Mouse (Mus musculus): ENCODE measurements at regions not wholly inside any gene's neighbourhood (a gene's known extent, or its start where the extent isn't known, plus 50 kb on each side); places are given as distances from the start of the nearest gene placed in this dataset.

DNA sequence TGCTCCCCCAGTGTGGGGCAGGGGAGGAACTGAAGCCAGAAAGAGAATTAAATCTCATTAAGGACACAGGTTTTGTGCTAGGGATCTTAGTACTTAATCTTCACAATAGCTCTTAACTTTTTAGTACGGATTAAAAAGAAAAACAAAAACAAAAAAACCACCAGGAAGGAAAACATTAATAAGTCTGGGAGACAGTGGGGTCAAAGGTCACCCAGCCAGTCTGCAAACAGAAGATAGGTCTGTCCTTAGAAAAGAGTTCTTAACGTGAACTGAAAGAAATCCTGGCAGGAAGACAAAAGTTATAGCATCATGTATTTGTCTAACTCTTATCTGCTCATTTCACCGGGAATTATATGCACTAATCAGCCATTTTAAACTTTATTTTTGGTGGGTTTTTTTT is 158.8 kb upstream of the Ell2 start:
- 41% methylated on average over 3 of the region's 3 CpGs for WGBS (ENCODE audit: insufficient replicate concordance)
- H3K9me3 ChIP-seq (replicated peaks; ENCODE audit: control insufficient read depth, low read length), result no peaks in the 10 kb centered on the region

GRCm38 (mm10) chr13:75578971-75579370 is 127.6 kb upstream of the Ell2 start:
- H3K27me3 ChIP-seq (ENCODE audit: control insufficient read depth, insufficient read depth, low read length), result no peaks in the 10 kb centered on the region
- WGBS (ENCODE audit: insufficient replicate concordance), result 72% methylated on average over 1 of the region's 1 CpGs

More for the DNA sequence above, 158.8 kb upstream of the Ell2 start:
- ATAC-seq (replicated peaks; ENCODE audit: insufficient number of reproducible peaks, low FRiP score, low TSS enrichment), result no peak
- Histone ChIP-seq H3K9ac (ENCODE audit: low read depth, low read length) (no peak overlapping the region), H3K27me3 (ENCODE audit: control insufficient read depth, insufficient read depth, low read length) (no peaks in the 10 kb centered on the region), H3K4me3 (ENCODE audit: low read depth, low read length) (no peak overlapping the region), H3K4me1 (ENCODE audit: control insufficient read depth, insufficient read depth, low read length) (no peaks in the 10 kb centered on the region), H3K27ac (ENCODE audit: low read depth, low read length) (no peak overlapping the region), H3K36me3 (ENCODE audit: control insufficient read depth, insufficient read depth, low read length) (no peaks in the 10 kb centered on the region), H3K4me2 (no peak overlapping the region)

GRCm38 (mm10) chr13:75590836-75591235 is 115.7 kb upstream of the Ell2 start:
- Histone ChIP-seq H3K27ac (ENCODE audit: low read depth, low read length) (no peak overlapping the region), H3K4me3 (ENCODE audit: low read depth, low read length) (no peak overlapping the region), H3K36me3 (ENCODE audit: control insufficient read depth, insufficient read depth, low read length) (no peaks in the 10 kb centered on the region), H3K4me2 (no peak overlapping the region), H3K9me3 (replicated peaks; ENCODE audit: control insufficient read depth, low read length) (no peaks in the 10 kb centered on the region), H3K27me3 (ENCODE audit: control insufficient read depth, insufficient read depth, low read length) (no peaks in the 10 kb centered on the region), H3K4me1 (ENCODE audit: control insufficient read depth, insufficient read depth, low read length) (no peaks in the 10 kb centered on the region), H3K9ac (ENCODE audit: low read depth, low read length) (no peak overlapping the region)
- 73% methylated on average over 2 of the region's 2 CpGs for WGBS (ENCODE audit: insufficient replicate concordance)
- no peak for ATAC-seq (replicated peaks; ENCODE audit: insufficient number of reproducible peaks, low FRiP score, low TSS enrichment)

More at GRCm38 (mm10) chr13:75578971-75579370, 127.6 kb upstream of the Ell2 start:
- Histone ChIP-seq H3K4me2 (no peak overlapping the region), H3K9me3 (replicated peaks; ENCODE audit: control insufficient read depth, low read length) (no peaks in the 10 kb centered on the region), H3K27ac (ENCODE audit: low read depth, low read length) (no peak overlapping the region), H3K9ac (ENCODE audit: low read depth, low read length) (no peak overlapping the region), H3K4me1 (ENCODE audit: control insufficient read depth, insufficient read depth, low read length) (no peaks in the 10 kb centered on the region), H3K36me3 (ENCODE audit: control insufficient read depth, insufficient read depth, low read length) (no peaks in the 10 kb centered on the region), H3K4me3 (ENCODE audit: low read depth, low read length) (no peak overlapping the region)
- no peak for ATAC-seq (replicated peaks; ENCODE audit: insufficient number of reproducible peaks, low FRiP score, low TSS enrichment)

DNA sequence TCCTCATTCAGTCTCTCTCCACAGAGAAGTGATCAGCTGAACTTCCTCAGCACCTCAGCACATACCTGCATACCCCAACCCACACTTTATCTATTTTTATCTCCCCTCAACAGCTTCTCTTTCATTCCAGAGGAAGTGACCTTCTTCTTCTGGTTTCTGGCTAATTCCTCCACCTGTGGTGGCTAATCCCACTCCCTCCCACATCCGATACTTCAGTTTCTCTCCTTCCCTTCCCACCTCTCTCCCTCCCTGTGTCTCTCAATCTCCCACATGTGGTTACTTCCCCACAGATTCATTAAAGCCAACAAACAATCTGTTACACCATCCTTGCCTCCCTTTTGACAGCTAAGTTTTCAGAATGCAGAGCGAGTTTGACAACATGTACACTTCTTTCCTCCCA is 109.7 kb upstream of the Ell2 start:
- no peaks in the 10 kb centered on the region for H3K9me3 ChIP-seq (replicated peaks; ENCODE audit: control insufficient read depth, low read length)
- H3K4me2 ChIP-seq, result no peak overlapping the region
- ATAC-seq (replicated peaks; ENCODE audit: insufficient number of reproducible peaks, low FRiP score, low TSS enrichment), result no peak
- H3K9ac ChIP-seq (ENCODE audit: low read depth, low read length), result no peak overlapping the region
- no peak overlapping the region for H3K4me3 ChIP-seq (ENCODE audit: low read depth, low read length)
- no peaks in the 10 kb centered on the region for H3K27me3 ChIP-seq (ENCODE audit: control insufficient read depth, insufficient read depth, low read length)
- H3K27ac ChIP-seq (ENCODE audit: low read depth, low read length), result no peak overlapping the region
- H3K4me1 ChIP-seq (ENCODE audit: control insufficient read depth, insufficient read depth, low read length), result no peaks in the 10 kb centered on the region
- WGBS (ENCODE audit: insufficient replicate concordance), result 79% methylated on average over 2 of the region's 2 CpGs
- no peaks in the 10 kb centered on the region for H3K36me3 ChIP-seq (ENCODE audit: control insufficient read depth, insufficient read depth, low read length)

GRCm38 (mm10) chr13:75598186-75598585 is 108.4 kb upstream of the Ell2 start:
- no peak overlapping the region for H3K9ac ChIP-seq (ENCODE audit: low read depth, low read length)
- H3K36me3 ChIP-seq (ENCODE audit: control insufficient read depth, insufficient read depth, low read length), result no peaks in the 10 kb centered on the region
- H3K4me1 ChIP-seq (ENCODE audit: control insufficient read depth, insufficient read depth, low read length), result no peaks in the 10 kb centered on the region
- H3K27me3 ChIP-seq (ENCODE audit: control insufficient read depth, insufficient read depth, low read length), result no peaks in the 10 kb centered on the region
- no peak overlapping the region for H3K4me3 ChIP-seq (ENCODE audit: low read depth, low read length)
- ATAC-seq (replicated peaks; ENCODE audit: insufficient number of reproducible peaks, low FRiP score, low TSS enrichment), result no peak
- H3K4me2 ChIP-seq, result no peak overlapping the region
- H3K27ac ChIP-seq (ENCODE audit: low read depth, low read length), result no peak overlapping the region
- no peaks in the 10 kb centered on the region for H3K9me3 ChIP-seq (replicated peaks; ENCODE audit: control insufficient read depth, low read length)

GRCm38 (mm10) chr13:75598675-75599074 is 107.9 kb upstream of the Ell2 start:
- H3K9me3 ChIP-seq (replicated peaks; ENCODE audit: control insufficient read depth, low read length), result no peaks in the 10 kb centered on the region
- H3K36me3 ChIP-seq (ENCODE audit: control insufficient read depth, insufficient read depth, low read length), result no peaks in the 10 kb centered on the region
- no peaks in the 10 kb centered on the region for H3K4me1 ChIP-seq (ENCODE audit: control insufficient read depth, insufficient read depth, low read length)
- no peak overlapping the region for H3K4me3 ChIP-seq (ENCODE audit: low read depth, low read length)
- no peak overlapping the region for H3K9ac ChIP-seq (ENCODE audit: low read depth, low read length)
- no peaks in the 10 kb centered on the region for H3K27me3 ChIP-seq (ENCODE audit: control insufficient read depth, insufficient read depth, low read length)
- no peak for ATAC-seq (replicated peaks; ENCODE audit: insufficient number of reproducible peaks, low FRiP score, low TSS enrichment)
- H3K27ac ChIP-seq (ENCODE audit: low read depth, low read length), result no peak overlapping the region
- H3K4me2 ChIP-seq, result no peak overlapping the region
- WGBS (ENCODE audit: insufficient replicate concordance), result 80% methylated on average over 1 of the region's 1 CpGs

GRCm38 (mm10) chr13:75623229-75623628 is 83.3 kb upstream of the Ell2 start:
- no peaks in the 10 kb centered on the region for H3K9me3 ChIP-seq (replicated peaks; ENCODE audit: control insufficient read depth, low read length)
- ATAC-seq (replicated peaks; ENCODE audit: insufficient number of reproducible peaks, low FRiP score, low TSS enrichment), result no peak
- H3K27ac ChIP-seq (ENCODE audit: low read depth, low read length), result no peak overlapping the region
- H3K27me3 ChIP-seq (ENCODE audit: control insufficient read depth, insufficient read depth, low read length), result no peaks in the 10 kb centered on the region
- 81% methylated on average over 3 of the region's 3 CpGs for WGBS (ENCODE audit: insufficient replicate concordance)
- no peaks in the 10 kb centered on the region for H3K36me3 ChIP-seq (ENCODE audit: control insufficient read depth, insufficient read depth, low read length)
- no peak overlapping the region for H3K9ac ChIP-seq (ENCODE audit: low read depth, low read length)
- no peak overlapping the region for H3K4me3 ChIP-seq (ENCODE audit: low read depth, low read length)
- H3K4me1 ChIP-seq (ENCODE audit: control insufficient read depth, insufficient read depth, low read length), result no peaks in the 10 kb centered on the region
- H3K4me2 ChIP-seq, result no peak overlapping the region

DNA sequence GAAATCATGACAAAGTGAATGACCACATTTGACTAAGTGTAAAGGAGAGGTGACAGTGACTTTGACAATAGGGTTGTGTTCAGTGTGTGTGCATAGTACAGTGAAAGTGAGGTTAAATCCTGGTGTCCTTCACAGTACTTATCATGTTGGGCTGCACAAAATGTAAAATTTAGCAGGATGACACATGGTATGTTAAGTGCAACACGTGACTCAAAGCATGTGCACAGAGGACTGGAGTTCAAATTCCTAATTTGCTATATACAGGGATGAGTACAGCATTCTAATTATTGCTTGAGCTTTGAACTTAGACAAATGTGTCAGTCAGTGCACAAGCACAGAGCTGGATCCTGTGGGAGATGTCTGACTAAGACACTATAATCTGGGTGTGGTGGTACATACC is 79.2 kb upstream of the Ell2 start:
- WGBS (ENCODE audit: insufficient replicate concordance), result 86% methylated on average over 1 of the region's 1 CpGs

DNA sequence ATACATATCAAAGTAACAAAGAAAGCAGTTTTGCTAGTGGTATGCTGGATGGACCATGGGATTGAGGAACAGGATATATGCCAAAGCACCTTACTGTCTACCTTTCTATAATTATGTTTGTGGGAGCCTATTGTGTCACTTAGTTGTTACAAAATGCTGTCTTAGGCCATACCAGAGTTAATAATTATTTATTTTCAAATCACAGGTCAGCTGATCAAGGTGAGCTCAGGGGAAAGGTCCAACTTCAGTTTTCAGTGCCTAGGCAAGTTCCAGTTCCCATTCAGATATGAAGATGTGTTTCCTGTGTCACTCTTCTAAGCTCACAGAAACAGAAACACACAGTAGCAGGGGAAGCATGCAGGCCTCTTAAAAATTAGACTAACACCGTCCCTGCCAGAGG is 75.5 kb upstream of the Ell2 start:
- 71% methylated on average over 1 of the region's 1 CpGs for WGBS (ENCODE audit: insufficient replicate concordance)
- Histone ChIP-seq H3K9ac (ENCODE audit: low read depth, low read length) (no peak overlapping the region), H3K4me1 (ENCODE audit: control insufficient read depth, insufficient read depth, low read length) (no peaks in the 10 kb centered on the region), H3K27me3 (ENCODE audit: control insufficient read depth, insufficient read depth, low read length) (no peaks in the 10 kb centered on the region), H3K27ac (ENCODE audit: low read depth, low read length) (no peak overlapping the region), H3K36me3 (ENCODE audit: control insufficient read depth, insufficient read depth, low read length) (no peaks in the 10 kb centered on the region), H3K4me3 (ENCODE audit: low read depth, low read length) (no peak overlapping the region), H3K4me2 (no peak overlapping the region), H3K9me3 (replicated peaks; ENCODE audit: control insufficient read depth, low read length) (no peaks in the 10 kb centered on the region)
- no peak for ATAC-seq (replicated peaks; ENCODE audit: insufficient number of reproducible peaks, low FRiP score, low TSS enrichment)

More for the DNA sequence above, 79.2 kb upstream of the Ell2 start:
- Histone ChIP-seq H3K9me3 (replicated peaks; ENCODE audit: control insufficient read depth, low read length) (no peaks in the 10 kb centered on the region), H3K4me3 (ENCODE audit: low read depth, low read length) (no peak overlapping the region), H3K27me3 (ENCODE audit: control insufficient read depth, insufficient read depth, low read length) (no peaks in the 10 kb centered on the region), H3K4me2 (no peak overlapping the region), H3K27ac (ENCODE audit: low read depth, low read length) (no peak overlapping the region), H3K4me1 (ENCODE audit: control insufficient read depth, insufficient read depth, low read length) (no peaks in the 10 kb centered on the region), H3K36me3 (ENCODE audit: control insufficient read depth, insufficient read depth, low read length) (no peaks in the 10 kb centered on the region), H3K9ac (ENCODE audit: low read depth, low read length) (no peak overlapping the region)
- no peak for ATAC-seq (replicated peaks; ENCODE audit: insufficient number of reproducible peaks, low FRiP score, low TSS enrichment)
